Mouse (Mus musculus) CD4-positive, CD25-positive, alpha-beta regulatory T cell, adult 4 months (primary cell): ENCODE measurements around the gene Zbtb41. TPM values are rescaled to one million over a fixed set of nuclear protein-coding genes. Genes with fewer than 3 reads are reported as not detected.

Experiments used
- ATAC-seq: one replicate; pipeline ENCODE4 v1.8.0; 2017
- polyA plus RNA-seq, 2 experiments: library from polyadenylated mRNA; unstranded; fragments of 100-300 nt; shearing (Covaris generic); gene quantifications; one replicate each; pipeline ENCODE4 v1.2.1; 2017

Gene Zbtb41
- polyA plus RNA-seq, 2 experiments from 2014 or later, result 3.4 to 3.7 TPM

DNA sequence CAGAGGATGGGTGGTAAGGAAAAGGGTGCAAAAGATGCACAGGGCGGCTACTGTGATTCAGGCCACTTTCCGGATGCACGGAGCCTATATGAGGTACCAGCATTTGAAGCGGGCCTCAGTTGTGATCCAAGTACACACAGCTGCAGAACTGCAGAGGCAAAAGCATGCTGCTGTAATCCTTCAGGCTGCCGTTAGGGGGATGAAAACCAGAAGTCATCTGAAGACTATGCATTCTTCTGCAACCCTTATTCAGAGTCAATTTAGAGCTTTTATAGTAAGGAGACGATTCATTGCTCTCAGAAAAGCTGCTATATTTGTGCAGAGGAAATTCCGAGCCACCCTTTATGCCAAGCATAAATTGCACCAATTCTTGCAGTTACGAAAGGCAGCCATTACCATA is 58.2 kb downstream of the Zbtb41 start:
- no peak for ATAC-seq

DNA sequence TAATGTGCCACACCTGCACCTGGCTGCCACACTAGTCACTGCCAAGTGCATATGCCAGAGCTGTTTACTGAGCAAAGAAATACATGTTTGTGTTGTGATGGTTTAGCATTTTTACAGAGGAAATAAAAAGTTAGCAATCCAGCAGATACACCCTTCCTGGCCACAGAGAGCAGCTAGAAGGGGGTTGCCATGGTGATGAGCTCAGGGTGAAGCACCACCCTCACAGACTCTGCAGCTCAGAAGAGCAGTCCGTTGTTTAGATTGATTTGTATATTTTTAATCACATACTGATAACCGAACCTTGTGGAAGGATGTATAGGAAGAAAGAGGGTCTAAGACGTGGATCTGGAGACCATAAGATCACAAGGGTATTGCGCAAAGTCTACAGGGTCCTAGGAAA is 59.1 kb downstream of the Zbtb41 start:
- peak; percentile 74 for ATAC-seq

DNA sequence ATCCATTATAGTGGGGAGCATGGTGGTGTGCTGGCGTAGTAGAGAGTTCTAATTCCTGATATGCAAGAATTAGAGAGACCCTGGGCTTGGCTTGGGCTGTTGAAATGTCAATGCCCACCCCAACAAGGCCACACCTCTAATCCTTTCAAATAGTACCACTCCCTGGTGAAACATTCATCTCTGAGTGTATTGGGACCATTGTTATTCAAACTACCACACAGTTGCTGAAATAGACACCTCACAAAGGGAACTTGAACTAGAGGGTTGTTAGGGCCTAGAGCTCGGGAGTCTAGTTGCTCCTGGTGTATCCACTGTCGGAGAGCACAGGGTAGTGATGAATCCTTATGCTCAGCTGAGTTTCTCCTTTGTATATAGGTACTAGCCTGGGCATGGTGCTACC is 72.5 kb downstream of the Zbtb41 start:
- no peak for ATAC-seq

DNA sequence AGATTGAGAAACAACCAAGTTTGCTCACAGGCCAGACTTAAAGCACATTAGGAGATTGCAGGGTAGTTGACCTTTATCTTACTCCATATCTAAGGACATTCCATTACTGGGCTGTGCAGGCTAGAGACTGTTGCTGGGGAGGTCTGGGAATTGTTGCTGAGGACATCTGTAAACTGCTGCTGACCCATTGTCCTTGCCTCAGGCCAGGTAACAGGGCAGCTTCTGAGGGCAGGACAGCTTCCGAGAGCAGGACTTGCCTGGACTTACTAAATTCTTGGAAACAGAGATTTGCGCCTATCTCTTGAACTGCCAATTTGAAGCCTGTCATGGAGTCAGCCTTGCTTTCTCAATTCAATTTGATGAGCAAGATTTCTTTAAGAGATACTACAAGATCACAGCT is 73.3 kb downstream of the Zbtb41 start:
- ATAC-seq, result no peak

DNA sequence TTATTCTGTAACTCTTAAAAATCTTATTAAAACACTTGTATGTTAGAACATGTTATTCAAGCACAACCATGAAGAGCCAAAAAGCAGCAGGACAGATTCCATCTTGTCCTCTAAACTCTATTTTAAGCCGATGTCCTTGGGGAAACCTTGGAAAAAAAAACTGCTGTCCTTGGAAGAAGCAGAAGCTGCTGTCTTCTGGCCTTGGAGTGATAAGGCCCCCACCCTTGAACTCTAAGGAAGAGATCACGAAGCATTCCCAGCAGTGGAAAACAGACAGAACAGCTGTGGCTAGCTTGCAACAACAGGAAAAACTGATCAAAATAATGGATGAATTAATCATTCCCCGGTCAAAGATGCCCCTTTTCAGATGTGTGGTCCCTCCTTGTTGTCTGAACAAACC is 74.1 kb downstream of the Zbtb41 start:
- no peak for ATAC-seq

DNA sequence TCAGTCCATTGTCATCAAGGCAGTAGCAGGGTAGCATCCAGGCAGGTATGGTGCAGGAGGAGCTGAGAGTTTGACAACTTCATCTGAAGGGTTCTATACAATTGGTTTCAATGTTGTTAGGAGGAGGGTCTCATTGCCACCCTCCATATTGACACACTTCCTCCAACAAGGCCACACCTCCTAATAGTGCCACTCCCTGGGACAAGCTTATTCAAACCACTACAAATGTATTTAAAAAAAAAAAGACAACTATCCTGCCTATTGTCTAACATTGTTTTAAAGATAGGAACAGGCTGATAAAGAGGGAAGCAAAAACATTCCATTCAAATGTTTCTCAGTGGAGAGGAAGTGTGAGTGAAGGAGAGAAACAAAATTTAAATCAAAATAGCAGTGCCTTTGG is 77.7 kb downstream of the Zbtb41 start:
- ATAC-seq, result no peak

DNA sequence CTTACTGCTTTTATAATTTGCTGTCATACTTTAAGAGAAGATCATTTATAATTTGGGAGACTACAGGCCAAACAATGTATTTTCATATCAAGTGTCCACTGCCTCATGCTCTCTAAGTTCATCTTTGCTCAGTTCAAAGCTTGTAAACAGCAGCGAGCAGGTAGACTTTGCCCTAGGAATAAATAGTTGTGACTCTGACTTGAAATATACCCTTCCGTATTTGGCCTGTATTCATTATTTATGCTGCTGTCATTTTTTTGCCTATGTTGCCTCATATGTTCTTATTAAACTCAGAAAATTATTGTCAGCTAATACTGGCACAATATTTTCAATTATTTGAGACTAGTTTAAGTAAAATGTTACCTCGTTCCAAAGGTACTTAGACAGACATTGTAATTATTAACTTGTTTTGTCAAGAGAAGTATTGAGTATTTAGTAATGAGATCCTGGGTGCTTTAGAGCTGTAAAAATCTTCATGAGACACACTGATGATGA is 79.2 kb downstream of the Zbtb41 start, which contains the start of gene F13b:
F13b (plus strand) TSS at position 445 of the 495 bp plus-strand sequence.
- ATAC-seq, result no peak

Other genes with a start within 250 kb of the Zbtb41 start
- gene Crb1, start 45.2 kb upstream of the Zbtb41 start, polyA plus RNA-seq, result not detected
- gene Aspm, start 32.5 kb downstream of the Zbtb41 start, polyA plus RNA-seq, result 1 to 10 TPM in 1 of 2 experiments, under 1 TPM in 1; 0.56 to 2.0 TPM
- not detected for gene F13b, start 79.4 kb downstream of the Zbtb41 start, polyA plus RNA-seq
- not detected for gene Cfhr1, start 138.0 kb downstream of the Zbtb41 start, polyA plus RNA-seq